Mouse (Mus musculus) erythroblast, embryonic 14.5 days (primary cell): Measurements from ENCODE around the gene Hist2h3c2.
"Not testable (repeated sequence)": the region's sequence is repeated elsewhere in the genome, so short reads cannot be mapped to it uniquely, and the experiment has no call there.

ENCODE experiments used
- GATA1 ChIP-seq: IDR thresholded peaks from 2 replicates; pipeline ENCODE4 v1.6.1; 2012; ENCODE audit warnings: low read length, inconsistent platforms, mixed read lengths
- TAL1 ChIP-seq: IDR thresholded peaks from 3 replicates; pipeline ENCODE4 v1.6.1; 2012; ENCODE audit warnings: low read length, inconsistent platforms, mixed read lengths

GRCm38 (mm10) chr3:96238954-96239793 is at the start of gene Hist2h3c2:
- not testable (repeated sequence) for TF ChIP-seq TAL1, GATA1
